Mouse (Mus musculus) myocyte (in vitro differentiated cells): Measurements from ENCODE around the gene Hnrnph1.

Experiments
- CEBPB ChIP-seq: IDR thresholded peaks from 2 replicates; pipeline ENCODE4 v1.6.1; 2011; ENCODE audit warnings: mild to moderate bottlenecking, moderate library complexity; ENCODE audit not compliant: poor library complexity, insufficient read depth, severe bottlenecking
- E2F4 ChIP-seq: IDR thresholded peaks from one replicate; pipeline ENCODE4 v1.6.1; 2011; ENCODE audit warnings: mild to moderate bottlenecking, control low read depth, moderate library complexity; ENCODE audit not compliant: insufficient read depth
- MAX ChIP-seq: IDR thresholded peaks from one replicate; pipeline ENCODE4 v1.6.1; 2011; ENCODE audit warnings: low read depth, mild to moderate bottlenecking, control low read depth
- MYOD1 ChIP-seq, 3 experiments: IDR thresholded peaks; one replicate each; pipeline ENCODE4 v1.6.1; 2011; ENCODE audit warnings: control low read depth in 2 of 3, low read depth in 2 of 3, mild to moderate bottlenecking in 2 of 3, moderate library complexity in 1 of 3; ENCODE audit not compliant: insufficient read length in 2 of 3, control insufficient read depth in 1 of 3
- MYOG ChIP-seq, 3 experiments: IDR thresholded peaks; one replicate each; pipeline ENCODE4 v1.6.1; 2011; ENCODE audit warnings: control low read depth in 2 of 3, low read depth in 2 of 3, mild to moderate bottlenecking in 2 of 3; ENCODE audit not compliant: insufficient read length in 2 of 3, control insufficient read depth in 1 of 3, insufficient read depth in 1 of 3
- POLR2A ChIP-seq: IDR thresholded peaks from one replicate; pipeline ENCODE4 v1.6.1; 2011; ENCODE audit warnings: low read depth, mild to moderate bottlenecking, control low read depth, moderate library complexity; ENCODE audit not compliant: insufficient read length
- POLR2AphosphoS2 ChIP-seq: IDR thresholded peaks from one replicate; pipeline ENCODE4 v1.6.1; 2011; ENCODE audit warnings: low read depth, control low read depth; ENCODE audit not compliant: insufficient read length
- REST ChIP-seq: IDR thresholded peaks from one replicate; pipeline ENCODE4 v1.6.1; 2011; ENCODE audit warnings: mild to moderate bottlenecking, control low read depth, moderate library complexity; ENCODE audit not compliant: insufficient read depth, insufficient read length
- SRF ChIP-seq: IDR thresholded peaks from one replicate; pipeline ENCODE4 v1.6.1; 2011; ENCODE audit warnings: low read depth; ENCODE audit not compliant: control insufficient read depth, insufficient read length
- TCF12 ChIP-seq: IDR thresholded peaks from one replicate; pipeline ENCODE4 v1.6.1; 2011; ENCODE audit warnings: mild to moderate bottlenecking, control low read depth; ENCODE audit not compliant: poor library complexity, insufficient read depth, severe bottlenecking
- TCF3 ChIP-seq: IDR thresholded peaks from one replicate; pipeline ENCODE4 v1.6.1; 2011; ENCODE audit warnings: low read depth, control low read depth; ENCODE audit not compliant: insufficient read length
- USF1 ChIP-seq: IDR thresholded peaks from one replicate; pipeline ENCODE4 v1.6.1; 2011; ENCODE audit warnings: low read depth, mild to moderate bottlenecking, control low read depth, moderate library complexity

- TF ChIP-seq POLR2AphosphoS2 (no peak), MAX (no peak), USF1 (no peak), MYOG (IDR thresholded peaks at IDR 0.05; ENCODE audit: control insufficient read depth in 1 of 3, insufficient read depth in 1 of 3, insufficient read length in 2 of 3, low read depth in 2 of 3) (no peak), POLR2A (no peak), E2F4 (no peak), TCF12 (no peak), MYOD1 (IDR thresholded peaks at IDR 0.05; ENCODE audit: control insufficient read depth in 1 of 3, insufficient read length in 2 of 3, low read depth in 2 of 3) (no peak), CEBPB (no peak), TCF3 (no peak), REST (no peak), SRF (no peak)
Measured at GRCm38 (mm10) chr11:50355395-50355794, 21.4 kb upstream of the Hnrnph1 start.
